Mouse (Mus musculus): ENCODE measurements around the gene Slc37a1. TPM values are rescaled to one million over a fixed set of nuclear protein-coding genes. Genes with fewer than 3 reads are reported as not detected.
A peak's percentile ranks its signal among the peaks of the same experiment; 100 is the strongest.

The Slc37a1 gene
- 10 to 100 TPM; 11.5 to 14.5 (median 12.8) TPM for total RNA-seq (2022)

GRCm38 (mm10) chr17:31286492-31286891, at the start of gene Slc37a1:
Gene Slc37a1 (plus strand): TSS chr17:31286792.
- DNase-seq (ENCODE audit: low spot score in 2 of 2) = no peak

DNA sequence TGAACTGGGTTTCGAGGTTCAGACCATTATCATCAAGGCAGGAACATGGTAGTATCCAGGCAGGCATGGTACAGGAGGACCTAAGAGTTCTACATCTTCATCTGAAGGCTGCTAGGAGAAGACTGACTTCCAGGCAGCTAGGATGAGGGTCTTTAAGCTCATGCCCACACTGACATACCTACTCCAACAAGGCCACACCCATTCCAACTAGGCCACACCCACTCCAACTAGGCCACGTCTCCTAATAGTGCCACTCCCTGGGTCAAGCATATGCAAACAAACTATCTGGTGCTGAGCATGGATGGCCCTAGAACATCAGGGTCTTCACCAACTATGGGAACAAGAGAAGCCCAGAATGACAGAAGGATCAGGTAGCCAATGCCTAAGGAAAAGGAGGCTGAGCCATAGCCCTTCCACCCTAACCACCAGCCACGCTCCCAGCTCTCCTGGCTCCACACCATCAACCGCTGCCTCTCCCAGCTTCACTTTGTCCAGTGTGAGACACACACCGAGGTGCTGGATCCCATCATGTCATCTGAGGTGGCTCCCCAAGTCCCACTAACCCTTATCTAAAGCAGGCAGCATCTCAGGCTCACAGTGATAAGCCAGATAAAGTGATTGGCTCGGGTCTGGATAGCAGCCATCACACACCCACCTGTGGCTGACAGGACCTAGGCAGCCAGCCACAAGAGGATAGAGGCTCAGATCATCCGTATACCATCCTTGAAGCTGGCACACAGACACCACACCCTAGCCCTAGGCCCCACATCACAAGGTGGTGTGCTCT, 48.2 kb upstream of the Slc37a1 start:
- DNase-seq (ENCODE audit: low spot score in 2 of 2) = no peak

DNA sequence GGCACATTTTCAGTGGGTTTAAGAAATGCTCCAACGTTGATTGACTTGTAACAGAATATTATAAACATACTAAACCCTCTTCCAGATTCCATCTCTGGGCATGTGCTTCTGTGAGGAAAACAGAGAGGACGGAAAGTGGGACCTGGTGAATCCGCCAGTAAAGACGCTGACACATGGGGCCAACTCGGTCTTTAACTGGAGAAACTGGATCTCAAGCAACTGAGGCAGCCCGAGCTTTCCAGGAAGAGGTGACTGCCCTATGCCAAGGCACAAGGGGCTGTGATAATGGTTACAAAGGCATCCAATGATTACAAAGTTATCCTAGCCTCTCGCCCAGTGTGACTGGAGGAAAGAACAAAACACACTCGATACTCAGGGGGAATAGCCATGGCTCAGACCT, 45.4 kb upstream of the Slc37a1 start:
- DNase-seq (ENCODE audit: low spot score in 2 of 2) = no peak

DNA sequence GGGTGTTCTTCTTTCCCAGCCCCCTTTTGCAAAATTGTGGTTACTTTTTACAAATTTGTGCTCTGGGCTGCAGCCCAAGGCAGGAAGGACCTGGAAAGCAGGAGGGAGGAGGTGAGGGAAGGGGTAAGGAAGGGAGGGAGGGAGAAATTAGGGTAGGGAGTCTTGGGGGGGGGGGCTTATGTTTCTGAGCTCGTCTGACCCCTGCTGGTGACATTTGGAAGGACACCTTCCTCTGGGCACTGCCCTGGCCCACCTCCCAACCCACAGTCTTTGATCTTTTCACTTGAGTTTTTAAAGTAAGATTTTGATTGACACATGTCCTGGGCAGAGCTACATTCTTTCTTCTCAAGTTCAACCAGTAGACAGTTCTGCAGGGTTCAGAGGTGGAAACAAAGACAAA, 43.8 kb upstream of the Slc37a1 start:
- no peak for DNase-seq (ENCODE audit: low spot score in 2 of 2)

GRCm38 (mm10) chr17:31245321-31245720, 41.3 kb upstream of the Slc37a1 start:
- no peak for DNase-seq (ENCODE audit: low spot score in 2 of 2)

GRCm38 (mm10) chr17:31247144-31247543, 39.4 kb upstream of the Slc37a1 start:
- DNase-seq (ENCODE audit: low spot score in 2 of 2) = no peak

DNA sequence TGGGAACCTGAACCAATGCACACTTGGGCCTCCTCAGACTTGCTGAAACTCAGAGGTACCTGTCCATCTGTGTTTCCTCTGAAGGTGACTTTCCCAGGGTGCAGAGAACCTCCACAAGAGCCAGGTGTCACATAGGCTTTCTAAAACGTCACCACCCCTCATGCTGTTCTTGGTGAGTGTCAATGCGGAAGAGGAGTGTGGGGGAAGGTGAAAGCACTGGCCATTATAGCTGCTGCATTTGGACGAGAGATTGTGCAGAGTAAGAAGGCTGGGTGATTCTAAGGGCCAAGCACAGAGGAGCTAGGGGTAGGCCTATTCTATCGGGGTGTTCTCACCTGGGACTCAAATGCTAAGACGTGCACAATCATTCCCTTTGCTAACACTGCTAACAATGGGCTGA, 32.6 kb upstream of the Slc37a1 start:
- DNase-seq (ENCODE audit: low spot score in 2 of 2) = no peak

DNA sequence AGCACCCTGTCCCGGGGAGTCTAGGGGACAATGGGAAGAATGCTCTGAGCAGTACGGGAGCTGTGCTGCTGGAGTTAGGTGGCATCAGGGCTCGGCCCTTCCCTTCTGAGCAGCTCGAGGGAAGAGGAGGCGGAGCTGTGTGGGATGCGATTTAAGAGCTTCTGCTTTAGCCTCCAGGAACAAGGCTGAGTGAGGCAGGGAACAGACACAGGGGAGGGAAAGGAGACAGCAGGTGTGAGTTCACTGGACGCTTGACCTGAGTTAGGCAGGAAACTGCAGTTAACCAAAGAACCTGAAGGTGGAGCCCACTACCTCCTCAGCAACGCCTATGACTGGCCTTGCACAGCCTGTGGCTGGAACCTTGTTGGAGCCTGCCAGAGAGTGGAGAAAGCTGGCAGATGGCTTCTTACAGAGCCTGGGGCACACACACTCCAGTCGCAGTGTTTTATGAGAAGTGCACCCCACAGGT, 32.1 kb upstream of the Slc37a1 start:
- DNase-seq (ENCODE audit: low spot score in 2 of 2) = peak; percentile 66 to 71

DNA sequence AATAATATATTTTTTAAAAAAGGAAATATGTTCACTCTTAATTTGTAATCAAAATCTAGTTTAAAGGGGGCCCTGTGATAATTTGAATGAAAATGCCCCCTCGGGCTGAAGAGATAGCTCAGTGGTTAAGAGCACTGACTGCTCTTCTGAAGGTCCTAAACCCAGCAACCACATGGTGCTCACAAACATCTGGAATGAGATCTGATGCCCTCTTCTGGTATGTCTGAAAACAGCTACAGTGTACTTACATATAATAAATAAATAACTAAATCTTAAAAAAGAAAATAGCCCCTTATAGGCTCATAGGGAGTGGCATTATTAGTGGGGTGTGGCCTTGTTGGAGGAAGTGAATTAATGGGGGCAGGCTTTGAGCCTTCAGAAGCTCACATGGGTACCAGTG, 29.4 kb upstream of the Slc37a1 start:
- DNase-seq (ENCODE audit: low spot score in 2 of 2) = no peak

- DNase-seq (ENCODE audit: low spot score in 2 of 2) = no peak
These were observed 28.7 kb upstream of the Slc37a1 start for GRCm38 (mm10) chr17:31257898-31258297.

- DNase-seq (ENCODE audit: low spot score in 2 of 2) = no peak
These were observed 28.2 kb upstream of the Slc37a1 start for GRCm38 (mm10) chr17:31258310-31258865.

DNA sequence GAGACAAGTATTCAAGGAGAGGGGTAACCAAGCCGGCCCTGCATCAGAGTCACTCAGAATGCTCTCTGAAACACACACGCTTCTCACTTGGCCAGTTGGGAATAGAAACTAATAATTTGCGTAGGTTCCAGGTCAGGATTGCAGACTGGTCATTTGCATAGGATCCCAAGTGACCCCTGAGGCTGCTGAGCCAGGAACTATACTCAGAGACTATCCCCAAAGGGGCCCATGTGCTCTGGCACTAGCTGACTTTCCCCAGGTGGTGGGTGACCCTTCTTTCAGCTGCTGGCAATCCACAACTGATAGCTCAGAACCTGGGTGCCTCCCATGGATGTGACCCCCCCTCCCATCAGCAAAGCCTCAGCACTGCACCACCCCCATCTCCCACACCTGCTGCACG, 27.4 kb upstream of the Slc37a1 start:
- DNase-seq (ENCODE audit: low spot score in 2 of 2) = no peak

- DNase-seq (ENCODE audit: low spot score in 2 of 2) = no peak
These were observed 26.8 kb upstream of the Slc37a1 start for GRCm38 (mm10) chr17:31259825-31260224.

GRCm38 (mm10) chr17:31260430-31260829, 26.2 kb upstream of the Slc37a1 start:
- DNase-seq (ENCODE audit: low spot score in 2 of 2) = no peak

DNA sequence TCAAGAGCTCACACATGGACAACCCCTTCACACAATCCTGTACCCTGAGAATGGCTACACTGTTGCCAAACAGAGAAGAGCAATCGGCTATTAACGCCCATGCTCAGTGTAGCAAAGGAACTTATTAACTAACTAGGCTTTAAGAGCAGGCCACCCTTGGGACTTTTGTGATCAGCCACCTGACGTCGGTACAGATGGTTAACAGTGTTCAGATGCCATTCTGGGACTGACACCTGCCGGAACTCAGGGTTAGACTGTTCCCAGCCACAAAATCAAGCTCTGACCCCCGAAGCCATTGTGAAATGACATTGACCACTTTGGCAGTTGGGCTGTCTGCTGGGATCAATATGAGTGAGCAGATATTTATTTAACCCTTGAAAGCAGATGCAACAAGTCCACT, 25.2 kb upstream of the Slc37a1 start:
- DNase-seq (ENCODE audit: low spot score in 2 of 2) = no peak

- DNase-seq (ENCODE audit: low spot score in 2 of 2) = no peak
These were observed 23.9 kb upstream of the Slc37a1 start for GRCm38 (mm10) chr17:31262715-31263114.

DNA sequence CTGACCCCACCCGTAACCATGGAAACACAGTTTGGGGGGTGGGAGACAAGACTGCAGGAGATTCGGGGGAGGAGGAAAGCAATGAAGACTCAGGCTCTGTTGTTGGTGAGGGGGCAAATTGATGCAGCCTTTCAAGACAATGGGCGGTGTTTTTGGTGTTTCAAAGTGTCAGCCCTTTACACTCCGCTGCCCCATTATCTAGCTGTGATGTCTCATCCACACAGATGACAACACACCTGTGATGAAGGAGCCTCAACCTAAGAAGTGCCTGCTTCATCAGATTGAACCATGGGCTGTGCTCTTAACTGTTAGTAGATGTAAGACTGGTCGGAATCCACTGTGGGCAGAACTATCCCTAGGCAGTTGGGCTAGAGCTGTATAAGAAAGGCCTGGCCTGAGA, 22.8 kb upstream of the Slc37a1 start:
- no peak for DNase-seq (ENCODE audit: low spot score in 2 of 2)

DNA sequence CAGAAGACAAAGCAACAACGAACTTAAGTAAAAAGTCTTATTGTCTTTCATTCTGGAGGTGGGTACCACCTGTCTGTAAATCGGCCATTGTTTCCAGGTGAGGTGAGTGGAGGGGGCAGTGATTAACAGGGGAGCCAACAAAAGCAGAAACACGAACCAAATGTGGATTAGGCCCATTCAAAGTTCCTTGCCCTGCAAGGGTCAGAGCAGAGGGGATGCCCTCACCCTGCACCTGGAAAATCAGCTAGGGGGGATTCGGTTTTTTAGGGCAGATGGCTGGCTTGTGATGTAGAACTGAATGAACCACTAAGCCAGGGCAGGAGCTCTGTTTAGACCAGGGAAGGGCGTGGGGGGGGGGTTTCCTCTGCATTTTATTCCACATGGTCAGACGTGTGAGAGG, 22.2 kb upstream of the Slc37a1 start:
- no peak for DNase-seq (ENCODE audit: low spot score in 2 of 2)

- DNase-seq (ENCODE audit: low spot score in 2 of 2) = no peak
These were observed 21.4 kb upstream of the Slc37a1 start for GRCm38 (mm10) chr17:31265171-31265572.

- no peak for DNase-seq (ENCODE audit: low spot score in 2 of 2)
These were observed 20.8 kb upstream of the Slc37a1 start for GRCm38 (mm10) chr17:31265831-31266230.

DNA sequence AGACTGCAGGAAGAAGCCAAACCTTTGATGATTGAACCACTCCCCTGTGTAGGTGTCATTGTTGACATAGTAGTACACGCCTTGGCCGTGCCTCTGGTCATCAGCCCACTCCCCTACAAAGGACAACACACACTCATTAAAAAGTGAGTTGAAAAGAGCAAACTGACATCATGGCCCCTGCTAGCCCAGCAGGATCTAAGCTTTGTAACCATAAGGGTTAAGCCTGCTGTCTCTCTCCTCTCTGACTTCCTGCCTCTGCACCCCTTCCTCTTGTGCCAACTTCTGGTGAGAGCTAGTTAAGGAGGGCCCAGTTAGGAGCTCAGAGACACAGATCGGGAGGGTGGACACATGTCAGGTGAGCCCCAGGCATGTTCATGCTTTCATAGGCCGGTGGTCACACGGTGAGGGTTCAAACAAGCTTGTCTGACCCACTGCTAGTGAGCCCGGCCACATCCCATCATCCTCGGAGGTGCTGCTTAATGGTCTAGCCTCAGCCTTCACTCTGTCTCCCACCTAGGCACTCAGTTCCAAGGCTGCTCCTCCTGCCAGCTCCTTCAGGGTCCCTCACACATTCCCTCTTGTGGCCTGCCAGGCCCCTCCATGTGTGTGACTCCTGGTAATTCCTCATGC, 20.2 kb upstream of the Slc37a1 start:
- DNase-seq (ENCODE audit: low spot score in 2 of 2) = no peak

DNA sequence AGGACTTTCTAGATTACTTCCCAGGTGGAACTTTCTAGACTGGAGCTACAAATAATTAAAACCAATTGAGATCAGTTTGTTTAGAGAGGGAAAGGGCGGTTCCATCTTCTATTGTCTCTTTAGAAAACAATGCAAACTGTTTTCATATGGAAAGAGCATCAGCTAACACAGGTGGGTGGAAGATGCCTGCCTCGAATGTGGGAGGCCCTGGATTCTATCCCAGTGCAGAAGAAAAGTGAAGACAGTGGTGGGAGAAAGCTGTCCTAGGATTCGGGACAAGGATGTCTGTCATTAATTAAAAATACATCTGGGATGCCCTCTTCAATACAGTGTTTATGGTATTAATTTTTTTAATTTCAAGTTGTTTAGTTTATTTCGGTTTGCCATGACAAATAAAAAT, 19.5 kb upstream of the Slc37a1 start:
- no peak for DNase-seq (ENCODE audit: low spot score in 2 of 2)

DNA sequence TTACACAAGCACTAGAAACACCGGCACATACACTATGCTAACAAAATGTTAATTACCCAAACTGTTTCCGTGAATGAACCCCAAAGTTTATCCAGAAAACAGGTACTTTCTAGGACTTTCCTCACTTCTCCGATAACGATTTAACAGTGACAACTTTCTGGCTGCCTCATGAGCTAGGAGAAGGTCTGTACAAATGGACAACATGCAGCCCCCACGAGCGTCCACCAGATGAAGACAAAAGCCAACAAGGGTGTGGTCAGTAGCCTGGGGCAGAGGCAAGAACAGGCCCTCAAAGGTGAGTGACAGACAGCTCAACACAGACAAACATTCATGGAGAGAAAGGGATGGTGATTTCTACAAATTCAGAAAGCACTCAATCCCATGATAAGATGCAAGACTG, 19.0 kb upstream of the Slc37a1 start:
- no peak for DNase-seq (ENCODE audit: low spot score in 2 of 2)
